Mouse (Mus musculus) limb, embryonic 12.5 days (tissue): ENCODE measurements around the gene Hps1. TPM values are rescaled to one million over a fixed set of nuclear protein-coding genes. Genes with fewer than 3 reads are reported as not detected.
"Not testable (repeated sequence)": the region's sequence is repeated elsewhere in the genome, so short reads cannot be mapped to it uniquely, and the experiment has no call there.

Source experiments
- ATAC-seq: fragments of 200-750 bp; cut with Nextera tagmentation; 2 replicates; pipeline ENCODE4 v1.8.0; 2017; ENCODE audit warnings: low read depth, moderate TSS enrichment; ENCODE audit not compliant: insufficient number of reproducible peaks, insufficient read depth, low FRiP score, low TSS enrichment
- H3K27ac ChIP-seq: fragments of 300-500 bp; sonication (generic); 2 replicates; pipeline ENCODE4 v1.5.1; 2016; ENCODE audit warnings: mild to moderate bottlenecking, moderate library complexity
- H3K27me3 ChIP-seq: fragments of 300-500 bp; sonication (generic); 2 replicates; pipeline ENCODE4 v1.6.1; 2016; ENCODE audit warnings: mild to moderate bottlenecking, moderate library complexity
- H3K36me3 ChIP-seq: fragments of 300-500 bp; sonication (generic); 2 replicates; pipeline ENCODE4 v1.6.1; 2016; ENCODE audit warnings: mild to moderate bottlenecking, moderate library complexity
- H3K4me1 ChIP-seq: fragments of 300-500 bp; sonication (generic); replicated peaks from 2 replicates; pipeline ENCODE4 v1.6.1; 2016
- H3K4me2 ChIP-seq: fragments of 300-500 bp; sonication (generic); 2 replicates; pipeline ENCODE4 v1.6.1; 2016; ENCODE audit warnings: mild to moderate bottlenecking, moderate library complexity
- H3K4me3 ChIP-seq: fragments of 300-500 bp; sonication (generic); replicated peaks from 2 replicates; pipeline ENCODE4 v1.5.1; 2016; ENCODE audit warnings: mild to moderate bottlenecking
- H3K9ac ChIP-seq: fragments of 300-500 bp; sonication (generic); replicated peaks from 2 replicates; pipeline ENCODE4 v1.6.1; 2016; ENCODE audit warnings: mild to moderate bottlenecking, moderate library complexity
- H3K9me3 ChIP-seq: fragments of 300-500 bp; sonication (generic); 2 replicates; pipeline ENCODE4 v1.6.1; 2016; ENCODE audit warnings: mild to moderate bottlenecking, moderate library complexity
- WGBS: fragments of 180-500 bp; shearing (Covaris S2); methylation state at CpG from one replicate; pipeline ENCODE4 v1.1.7; 2016; 5-methylcytosine and 5-hydroxymethylcytosine counted together
- polyA plus RNA-seq: library from polyadenylated mRNA; unstranded; fragments of >200 nt; fragmentation: Nextera tagmentation; extraction: Ambion mirVana; gene quantifications from 2 replicates; pipeline ENCODE4 v1.2.1, GENCODE M21; 2016

Gene Hps1
- polyA plus RNA-seq, 1 experiment from 2014 or later = 15.4 TPM

GRCm38 (mm10) chr19:42788311-42788710, 8.5 kb upstream of the Hps1 start:
- no peak overlapping the region for H3K27ac ChIP-seq
- 48% methylated on average over 5 of the region's 5 CpGs for WGBS
- ATAC-seq = no peak

GRCm38 (mm10) chr19:42785562-42786220, 5.9 kb upstream of the Hps1 start:
- no peak overlapping the region for H3K27ac ChIP-seq
- ATAC-seq = no peak
- H3K9ac ChIP-seq = no peak overlapping the region
- H3K36me3 ChIP-seq = no peaks in the 10 kb centered on the region
- peaks cover 5% of the 10 kb centered on the region; the same call in 1 of the 2 replicates for H3K4me1 ChIP-seq
- no peaks in the 10 kb centered on the region for H3K9me3 ChIP-seq
- H3K4me3 ChIP-seq = no peak overlapping the region
- H3K27me3 ChIP-seq = peaks cover 18% of the 10 kb centered on the region
- H3K4me2 ChIP-seq = no peak overlapping the region
- WGBS = 65% methylated on average over 8 of the region's 8 CpGs

More at GRCm38 (mm10) chr19:42788311-42788710, 8.5 kb upstream of the Hps1 start:
- Histone ChIP-seq H3K9me3 (no peaks in the 10 kb centered on the region), H3K4me2 (no peak overlapping the region), H3K36me3 (no peaks in the 10 kb centered on the region), H3K4me3 (no peak overlapping the region), H3K4me1 (peaks cover 5% of the 10 kb centered on the region; the same call in 1 of the 2 replicates), H3K27me3 (peaks cover 18% of the 10 kb centered on the region), H3K9ac (no peak overlapping the region)

- 29% methylated on average over 2 of the region's 2 CpGs for WGBS
- Histone ChIP-seq H3K27ac (no peak overlapping the region), H3K9me3 (no peaks in the 10 kb centered on the region), H3K4me3 (no peak overlapping the region), H3K4me1 (peaks cover 5% of the 10 kb centered on the region; the same call in 1 of the 2 replicates), H3K4me2 (no peak overlapping the region), H3K36me3 (no peaks in the 10 kb centered on the region), H3K27me3 (peaks cover 18% of the 10 kb centered on the region), H3K9ac (no peak overlapping the region)
- ATAC-seq = no peak
Measured at GRCm38 (mm10) chr19:42785129-42785528, 5.4 kb upstream of the Hps1 start.

- not testable (repeated sequence) for ATAC-seq, H3K4me1 ChIP-seq, H3K36me3 ChIP-seq, H3K9me3 ChIP-seq, H3K27me3 ChIP-seq
- Histone ChIP-seq H3K9ac (peak overlapping the region; percentile 66; the same call in 1 of the 2 replicates), H3K4me2 (peak overlapping the region; percentile 61), H3K27ac (peak overlapping the region; percentile 80), H3K4me3 (peak overlapping the region; percentile 65)
- WGBS = 53% methylated on average over 7 of the region's 7 CpGs
Measured at GRCm38 (mm10) chr19:42780156-42780538, 369 bp upstream of the Hps1 start.

GRCm38 (mm10) chr19:42777801-42778200, 2.0 kb downstream of the Hps1 start:
- Histone ChIP-seq H3K9me3 (no peaks in the 10 kb centered on the region), H3K36me3 (no peaks in the 10 kb centered on the region), H3K4me1 (peaks cover 4% of the 10 kb centered on the region; the same call in 1 of the 2 replicates), H3K4me3 (no peak overlapping the region), H3K4me2 (no peak overlapping the region), H3K27ac (no peak overlapping the region), H3K27me3 (no peaks in the 10 kb centered on the region), H3K9ac (no peak overlapping the region)
- ATAC-seq = no peak
- WGBS = 70% methylated on average over 5 of the region's 5 CpGs

- no peak overlapping the region for H3K9ac ChIP-seq
- no peaks in the 10 kb centered on the region for H3K27me3 ChIP-seq
- ATAC-seq = no peak
- no peak overlapping the region for H3K4me3 ChIP-seq
- H3K4me2 ChIP-seq = no peak overlapping the region
- peaks cover 4% of the 10 kb centered on the region; the same call in 1 of the 2 replicates for H3K4me1 ChIP-seq
- H3K36me3 ChIP-seq = no peaks in the 10 kb centered on the region
- 100% methylated on average over 1 of the region's 1 CpGs for WGBS
- no peak overlapping the region for H3K27ac ChIP-seq
- H3K9me3 ChIP-seq = no peaks in the 10 kb centered on the region
Measured at GRCm38 (mm10) chr19:42776813-42777212, 3.0 kb downstream of the Hps1 start.

GRCm38 (mm10) chr19:42770141-42770872, 9.5 kb downstream of the Hps1 start:
- H3K9me3 ChIP-seq = no peaks in the 10 kb centered on the region
- 86% methylated on average over 23 of the region's 23 CpGs for WGBS

GRCm38 (mm10) chr19:42769648-42770047, 10.1 kb downstream of the Hps1 start:
- 91% methylated on average over 10 of the region's 10 CpGs for WGBS
- H3K27ac ChIP-seq = no peak overlapping the region
- H3K4me2 ChIP-seq = no peak overlapping the region
- no peak overlapping the region for H3K9ac ChIP-seq
- H3K4me3 ChIP-seq = no peak overlapping the region
- no peaks in the 10 kb centered on the region for H3K27me3 ChIP-seq
- peaks cover 21% of the 10 kb centered on the region for H3K36me3 ChIP-seq
- ATAC-seq = no peak
- no peaks in the 10 kb centered on the region for H3K9me3 ChIP-seq
- peaks cover 4% of the 10 kb centered on the region for H3K4me1 ChIP-seq

More at GRCm38 (mm10) chr19:42770141-42770872, 9.5 kb downstream of the Hps1 start:
- ATAC-seq = no peak
- peaks cover 21% of the 10 kb centered on the region for H3K36me3 ChIP-seq
- no peak overlapping the region for H3K4me3 ChIP-seq
- no peaks in the 10 kb centered on the region; the same call in 1 of the 2 replicates for H3K4me1 ChIP-seq
- H3K27me3 ChIP-seq = no peaks in the 10 kb centered on the region
- no peak overlapping the region for H3K27ac ChIP-seq
- H3K9ac ChIP-seq = no peak overlapping the region
- no peak overlapping the region for H3K4me2 ChIP-seq

GRCm38 (mm10) chr19:42767361-42767760, 12.4 kb downstream of the Hps1 start:
- Histone ChIP-seq H3K27me3 (no peaks in the 10 kb centered on the region), H3K9me3 (no peaks in the 10 kb centered on the region), H3K4me3 (no peak overlapping the region), H3K36me3 (peaks cover 21% of the 10 kb centered on the region), H3K9ac (no peak overlapping the region), H3K4me1 (peaks cover 17% of the 10 kb centered on the region), H3K27ac (no peak overlapping the region), H3K4me2 (no peak overlapping the region)
- 78% methylated on average over 8 of the region's 8 CpGs for WGBS
- no peak for ATAC-seq

- ATAC-seq = peak; percentile 67; the same call in 1 of the 2 replicates
- WGBS = 58% methylated on average over 10 of the region's 10 CpGs
Measured at GRCm38 (mm10) chr19:42764398-42764797, 15.4 kb downstream of the Hps1 start.

GRCm38 (mm10) chr19:42756671-42757070, 23.1 kb downstream of the Hps1 start:
- H3K4me1 ChIP-seq = peaks cover 29% of the 10 kb centered on the region
- no peak overlapping the region for H3K4me2 ChIP-seq
- no peak overlapping the region for H3K9ac ChIP-seq
- 84% methylated on average over 6 of the region's 6 CpGs for WGBS
- ATAC-seq = no peak
- H3K4me3 ChIP-seq = no peak overlapping the region
- H3K9me3 ChIP-seq = no peaks in the 10 kb centered on the region
- no peaks in the 10 kb centered on the region; the same call in 1 of the 2 replicates for H3K27me3 ChIP-seq
- no peaks in the 10 kb centered on the region for H3K36me3 ChIP-seq
- H3K27ac ChIP-seq = no peak overlapping the region

More at GRCm38 (mm10) chr19:42764398-42764797, 15.4 kb downstream of the Hps1 start:
- Histone ChIP-seq H3K36me3 (peaks cover 4% of the 10 kb centered on the region), H3K4me3 (no peak overlapping the region), H3K27me3 (no peaks in the 10 kb centered on the region), H3K9ac (no peak overlapping the region), H3K4me2 (peak overlapping the region; percentile 8; the same call in 1 of the 2 replicates), H3K9me3 (no peaks in the 10 kb centered on the region), H3K27ac (peak overlapping the region; percentile 70), H3K4me1 (peaks cover 17% of the 10 kb centered on the region)
